Mouse (Mus musculus) heart, postnatal 14 days (tissue): ENCODE measurements around the gene Col4a3. TPM values are rescaled to one million over a fixed set of nuclear protein-coding genes. Genes with fewer than 3 reads are reported as not detected.

Experiments used
- DNase-seq, 2 experiments: peaks; one replicate each; pipeline ENCODE4 v3.0.0; 2021 to 2022
- intact Hi-C: fragments of 180-260 bp; cut with DNase I; formaldehyde crosslinking; loops from one replicate; pipeline ENCODE4 v1.15.1; 2025
- total RNA-seq, 2 experiments: library from RNA; stranded (reverse); gene quantifications; 2 replicates each; pipeline ENCODE4 v1.2.3; 2021

Col4a3 gene
- total RNA-seq, 2 experiments from 2014 or later: 5.1 to 5.5 TPM

DNA sequence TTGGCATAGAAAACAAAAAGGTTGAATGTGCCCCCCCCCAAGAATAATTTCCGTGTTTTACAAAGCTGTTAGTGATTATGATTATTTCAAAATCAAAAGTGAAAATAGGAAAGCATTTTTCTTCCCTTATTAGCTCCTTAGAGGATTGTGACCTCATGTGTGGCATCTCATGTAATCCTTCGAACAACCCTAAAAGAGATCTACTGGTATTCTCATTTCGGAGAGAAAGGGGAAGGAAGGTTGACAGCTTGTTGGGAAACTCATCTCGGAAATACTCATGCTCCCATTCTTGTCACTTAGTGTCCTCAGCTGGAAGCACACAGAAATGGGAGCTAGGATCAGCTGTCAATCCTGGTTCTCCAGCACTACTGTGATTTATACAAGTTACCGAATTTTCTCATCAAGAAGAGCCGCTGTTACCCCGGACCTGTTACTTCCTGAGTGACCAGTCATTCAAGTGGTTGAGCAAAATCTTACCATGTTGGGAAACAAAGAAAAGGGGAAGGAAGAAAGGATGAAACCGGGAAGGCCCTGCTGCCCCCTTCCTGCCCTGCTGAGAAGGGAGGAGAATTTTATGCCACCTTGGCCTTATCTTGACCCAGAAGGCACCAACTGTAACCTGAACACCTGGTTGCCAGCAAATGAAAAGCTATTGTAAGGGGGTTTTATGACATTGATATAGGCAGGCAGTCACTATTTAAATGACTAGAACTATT, 174.9 kb downstream of the Col4a3 start:
- DNase-seq: no peak
- intact Hi-C loops: no loop called here

DNA sequence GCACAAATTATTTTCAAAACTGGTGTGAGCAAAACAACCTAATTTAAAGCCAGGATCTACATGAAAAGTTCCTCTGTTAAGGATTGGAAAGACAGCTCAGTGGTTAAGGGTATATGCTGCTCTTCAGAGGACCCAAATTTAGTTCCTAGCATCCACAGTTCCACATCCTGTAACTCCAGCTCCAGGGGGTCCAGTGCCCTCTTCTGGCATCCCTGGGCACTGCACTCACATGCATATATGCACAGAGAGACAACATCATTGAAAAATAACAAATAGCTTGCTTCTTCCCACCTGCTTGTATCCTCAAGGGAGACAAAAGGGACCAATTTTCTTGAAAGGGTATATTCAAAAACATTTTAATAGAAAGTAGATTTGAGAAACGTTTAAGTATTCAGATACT, 175.6 kb downstream of the Col4a3 start:
- intact Hi-C loops: no loop called here
- no peak for DNase-seq

DNA sequence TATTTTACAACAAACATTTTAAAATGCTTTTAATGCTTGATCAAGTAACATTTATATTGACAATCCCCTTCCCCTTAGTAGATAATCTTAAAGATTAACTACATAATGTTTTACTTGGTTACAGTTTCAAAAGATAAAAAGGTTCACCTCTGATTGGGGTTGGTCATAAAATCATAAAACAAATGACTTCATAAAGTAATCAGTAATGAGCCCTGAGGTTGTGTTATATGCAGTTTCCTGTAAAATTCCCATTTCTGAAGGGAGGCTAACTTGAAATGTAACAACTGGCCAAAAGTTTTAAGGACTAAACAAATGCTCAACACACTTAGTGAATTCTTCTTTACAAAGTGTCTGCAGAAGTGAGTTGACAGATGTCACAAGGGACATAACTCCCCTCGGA, 179.5 kb downstream of the Col4a3 start:
- DNase-seq: no peak
- intact Hi-C loops: no loop called here

GRCm38 (mm10) chr1:82766641-82767040, 179.9 kb downstream of the Col4a3 start:
- DNase-seq: no peak
- intact Hi-C loops: no loop called here

DNA sequence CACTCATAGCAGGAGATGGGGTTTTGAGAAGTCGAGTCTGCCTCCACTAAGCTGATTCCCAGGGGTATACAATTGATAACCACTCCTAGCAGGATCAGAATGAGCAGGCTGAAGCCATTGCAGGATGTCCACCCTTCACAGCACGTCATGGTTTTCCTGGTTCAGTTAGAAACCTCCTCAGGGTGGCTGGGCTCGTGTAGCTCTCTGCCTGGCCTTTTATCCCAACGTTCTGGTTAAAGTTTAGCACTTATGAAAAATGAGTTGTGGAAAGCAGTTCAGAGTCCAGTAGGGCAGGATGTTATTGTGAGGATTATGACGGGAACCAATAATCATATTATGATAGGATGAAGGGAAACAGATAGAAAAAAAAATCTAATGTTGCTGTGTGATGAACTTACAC, 181.5 kb downstream of the Col4a3 start, which contains the start of gene Tm4sf20:
TSS of gene Tm4sf20 (minus strand) at position 193 of the 400 bp plus-strand sequence.
- intact Hi-C loops: no loop called here
- no peak for DNase-seq

- intact Hi-C loops: no loop called here
- DNase-seq: no peak
Observed at GRCm38 (mm10) chr1:82771022-82771586, 184.4 kb downstream of the Col4a3 start, which contains the start of gene Gm47791. TSS of gene Gm47791 (minus strand) at chr1:82771243.

Other genes with a start within 250 kb of the Col4a3 start
- gene Col4a4, start 72 bp upstream of the Col4a3 start, total RNA-seq: 10 to 100 TPM; 13.3 to 15.1 TPM
- gene Mff, start 138.0 kb downstream of the Col4a3 start, total RNA-seq: 100 to 1,000 TPM; 183 to 184 TPM
- gene Tm4sf20, start 181.5 kb downstream of the Col4a3 start, total RNA-seq: not detected
- gene Gm47791, start 184.3 kb downstream of the Col4a3 start, total RNA-seq: not detected